ENCODE assay signal across 8 mouse cellular contexts in genomic region chr9:111056798-111057543, GRCm38 (mm10). TPM values are rescaled to one million over a fixed set of nuclear protein-coding genes. Genes with fewer than 3 reads are reported as not detected.
DNase-seq lines count a peak whose midpoint lies in the region; ATAC-seq and TF ChIP-seq lines count a peak whose summit lies in the region.

Gene Ccrl2 (minus strand): TSS chr9:111057519.

- H3K36me3 ChIP-seq in heart, embryonic 16.5 days (ENCODE audit: control insufficient read depth, insufficient read depth), result no peaks in the 10 kb centered on the region

- no peak for TF ChIP-seq POLR2A in embryonic fibroblast, embryonic 13.5 days (IDR thresholded peaks at IDR 0.05; ENCODE audit: low read depth, low read length)

- H3K27me3 ChIP-seq in heart, embryonic 16.5 days (ENCODE audit: control insufficient read depth, insufficient read depth, low read length), result no peaks in the 10 kb centered on the region

- peak; percentile 66 for ATAC-seq in heart, embryonic 16.5 days (replicated peaks; ENCODE audit: extremely low read depth, insufficient read depth, low FRiP score)
- ATAC-seq in megakaryocyte, adult 5-6 weeks (ENCODE audit: poor library complexity, severe bottlenecking), result peak; percentile 66

- peak within 1 kb of the TSS; percentile 92 for H3K4me2 ChIP-seq in heart, embryonic 16.5 days (ENCODE audit: low read depth, low read length)

- H3K4me1 ChIP-seq in embryonic fibroblast, embryonic 13.5 days (ENCODE audit: control insufficient read depth, insufficient read depth, low read length), result no peaks in the 10 kb centered on the region
- H3K4me1 ChIP-seq in heart, embryonic 16.5 days (ENCODE audit: control insufficient read depth, insufficient read depth, low read length), result peaks cover 19% of the 10 kb centered on the region

- WGBS in heart, embryonic 16.5 days, result 2% methylated on average over 17 of the region's 17 CpGs

- H3K27ac ChIP-seq in embryonic fibroblast, embryonic 13.5 days (ENCODE audit: insufficient read depth, low read length), result no peak within 1 kb of the TSS
- peak within 1 kb of the TSS; percentile 69 for H3K27ac ChIP-seq in heart, embryonic 16.5 days (ENCODE audit: low read length)

- DNase-seq in urinary bladder, postnatal 25 days (ENCODE audit: low spot score), result peak; percentile 19
- no peak for DNase-seq in urinary bladder, postnatal 4 days (ENCODE audit: low spot score in 2 of 2)
- peak; percentile 51 for DNase-seq in kidney, postnatal 14 days
- DNase-seq in spleen, postnatal 36 days (ENCODE audit: low spot score in 2 of 2), result peak; percentile 67 to 80
- DNase-seq in layer of hippocampus, adult 11-12 months (ENCODE audit: low spot score), result no peak

- no peak for TF ChIP-seq CTCF in embryonic fibroblast, embryonic 13.5 days (IDR thresholded peaks at IDR 0.05; ENCODE audit: borderline replicate concordance, insufficient read depth, low read length)

- H3K9me3 ChIP-seq in heart, embryonic 16.5 days (replicated peaks; ENCODE audit: control insufficient read depth, low read length), result no peaks in the 10 kb centered on the region

- peak within 1 kb of the TSS; percentile 77 for H3K9ac ChIP-seq in heart, embryonic 16.5 days (ENCODE audit: low read length)

- peak within 1 kb of the TSS; percentile 62 for H3K4me3 ChIP-seq in embryonic fibroblast, embryonic 13.5 days (ENCODE audit: insufficient read depth, low read length)
- peak within 1 kb of the TSS; percentile 70 for H3K4me3 ChIP-seq in heart, embryonic 16.5 days (ENCODE audit: low read length)

RNA-seq across cellular contexts. Expression of gene Ccrl2, which starts in this region (rescaled TPM):
- not detected in 2 replicates for polyA plus RNA-seq in embryonic fibroblast, embryonic 13.5 days (2011; ENCODE audit: insufficient read length, low read depth, missing spikeins)
- polyA plus RNA-seq in heart, embryonic 16.5 days (2015; fragmentation: Nextera tagmentation; extraction: Ambion mirVana), result 5.0 and 5.9 TPM in 2 replicates
- 3.7 and 8.9 TPM in 2 replicates for total RNA-seq in megakaryocyte, adult 5-6 weeks (2015)
- 4.3 and 11.1 TPM in 2 replicates for total RNA-seq in megakaryocyte, adult 5-6 weeks (2017)

Comparison
In these comparisons a context has a peak if more than half of its experiments do, and no peak if none do; other contexts are left out.
1. DNase-seq: peak in urinary bladder, postnatal 25 days (single experiment), kidney, postnatal 14 days (single experiment) and spleen, postnatal 36 days (2 of 2); none in urinary bladder, postnatal 4 days (0 of 2) and layer of hippocampus, adult 11-12 months (single experiment).